In the genomic region with DNA sequence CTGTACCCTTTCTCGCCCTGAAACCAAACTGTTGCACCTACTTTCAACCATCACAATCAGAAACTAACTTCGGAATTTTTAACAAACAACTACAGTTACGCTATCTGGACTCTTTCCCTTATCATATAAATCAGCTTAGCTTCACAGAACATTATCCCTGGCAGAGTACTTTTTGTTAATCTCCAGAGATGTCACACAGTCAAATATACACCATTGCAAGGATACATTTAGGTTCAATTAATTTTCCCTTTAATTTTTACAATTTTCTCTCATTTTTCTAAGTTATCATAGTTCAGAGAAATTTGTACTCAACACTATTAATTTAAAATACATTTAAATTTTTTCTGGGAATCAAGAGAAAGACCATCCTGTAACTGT, we compare ENCODE assay signal across 8 mouse cellular contexts. TPM values are rescaled to one million over a fixed set of nuclear protein-coding genes. Genes with fewer than 3 reads are reported as not detected.
DNase-seq lines count a peak whose midpoint lies in the region; ATAC-seq lines count a peak whose summit lies in the region.

No protein-coding gene starts in this region.

- H3K4me1 ChIP-seq in heart, embryonic 16.5 days (ENCODE audit: control insufficient read depth, insufficient read depth, low read length), result peaks cover 12% of the 10 kb centered on the region
- H3K4me1 ChIP-seq in embryonic facial prominence, embryonic 12.5 days, result peaks cover 13% of the 10 kb centered on the region
- H3K4me1 ChIP-seq in intestine, embryonic 16.5 days (ENCODE audit: control insufficient read depth, insufficient read depth, low read length), result peaks cover 7% of the 10 kb centered on the region; the same call in 1 of the 2 replicates
- H3K4me1 ChIP-seq in midbrain, embryonic 16.5 days (ENCODE audit: control insufficient read depth, insufficient read depth, low read length), result peaks cover 13% of the 10 kb centered on the region

- H3K36me3 ChIP-seq in heart, embryonic 16.5 days (ENCODE audit: control insufficient read depth, insufficient read depth), result no peaks in the 10 kb centered on the region
- no peaks in the 10 kb centered on the region for H3K36me3 ChIP-seq in embryonic facial prominence, embryonic 12.5 days
- no peaks in the 10 kb centered on the region for H3K36me3 ChIP-seq in intestine, embryonic 16.5 days (ENCODE audit: control insufficient read depth, insufficient read depth, low read length)
- H3K36me3 ChIP-seq in midbrain, embryonic 16.5 days (ENCODE audit: control insufficient read depth, insufficient read depth, low read length), result no peaks in the 10 kb centered on the region

- no peak overlapping the region; the same call in 1 of the 2 replicates for H3K9ac ChIP-seq in heart, embryonic 16.5 days (ENCODE audit: low read length)
- no peak overlapping the region for H3K9ac ChIP-seq in embryonic facial prominence, embryonic 12.5 days
- H3K9ac ChIP-seq in intestine, embryonic 16.5 days (ENCODE audit: low read depth, low read length), result no peak overlapping the region
- peak overlapping the region; percentile 82; the same call in 1 of the 2 replicates for H3K9ac ChIP-seq in midbrain, embryonic 16.5 days (ENCODE audit: low read depth, low read length)

- peak overlapping the region; percentile 93; the same call in 1 of the 2 replicates for H3K4me2 ChIP-seq in heart, embryonic 16.5 days (ENCODE audit: low read depth, low read length)
- peak overlapping the region; percentile 80 for H3K4me2 ChIP-seq in embryonic facial prominence, embryonic 12.5 days (replicated peaks)
- H3K4me2 ChIP-seq in intestine, embryonic 16.5 days (ENCODE audit: low read depth, low read length), result no peak overlapping the region
- H3K4me2 ChIP-seq in midbrain, embryonic 16.5 days (ENCODE audit: low read length), result peak overlapping the region; percentile 42

- peaks cover 8% of the 10 kb centered on the region for H3K27me3 ChIP-seq in heart, embryonic 16.5 days (ENCODE audit: control insufficient read depth, insufficient read depth, low read length)
- no peaks in the 10 kb centered on the region for H3K27me3 ChIP-seq in embryonic facial prominence, embryonic 12.5 days
- H3K27me3 ChIP-seq in intestine, embryonic 16.5 days (replicated peaks; ENCODE audit: control insufficient read depth, insufficient read depth, low read length), result peaks cover 8% of the 10 kb centered on the region; the same call in 1 of the 2 replicates
- H3K27me3 ChIP-seq in midbrain, embryonic 16.5 days (ENCODE audit: control insufficient read depth, insufficient read depth, low read depth, low read length), result no peaks in the 10 kb centered on the region

- H3K27ac ChIP-seq in heart, embryonic 16.5 days (ENCODE audit: low read length), result no peak overlapping the region
- H3K27ac ChIP-seq in embryonic facial prominence, embryonic 12.5 days, result no peak overlapping the region
- no peak overlapping the region for H3K27ac ChIP-seq in intestine, embryonic 16.5 days (ENCODE audit: low read length)
- H3K27ac ChIP-seq in midbrain, embryonic 16.5 days (ENCODE audit: low read length), result no peak overlapping the region

- DNase-seq in heart, postnatal 25 days (ENCODE audit: low spot score), result no peak
- no peak for DNase-seq in gastrocnemius, adult 18-20 months (ENCODE audit: low spot score)
- DNase-seq in thymus, postnatal 14 days, result no peak
- DNase-seq in cerebellum, postnatal 14 days, result no peak

- peak; percentile 2; the same call in 1 of the 2 replicates for ATAC-seq in heart, embryonic 16.5 days (replicated peaks; ENCODE audit: extremely low read depth, insufficient read depth, low FRiP score)
- no peak for ATAC-seq in embryonic facial prominence, embryonic 12.5 days (ENCODE audit: insufficient number of reproducible peaks, insufficient read depth, low FRiP score, low TSS enrichment)
- peak; percentile 69; the same call in 1 of the 2 replicates for ATAC-seq in intestine, embryonic 16.5 days
- no peak for ATAC-seq in midbrain, embryonic 16.5 days

- intact Hi-C loops in heart, postnatal 25 days (cut with DNase I), result no loop called here

- WGBS in heart, embryonic 16.5 days, result under 1% methylated on average over 3 of the region's 3 CpGs
- WGBS in embryonic facial prominence, embryonic 12.5 days, result 3% methylated on average over 3 of the region's 3 CpGs
- 0% methylated on average over 3 of the region's 3 CpGs for WGBS in intestine, embryonic 16.5 days
- 0% methylated on average over 3 of the region's 3 CpGs for WGBS in midbrain, embryonic 16.5 days

- no peaks in the 10 kb centered on the region for H3K9me3 ChIP-seq in heart, embryonic 16.5 days (replicated peaks; ENCODE audit: control insufficient read depth, low read length)
- H3K9me3 ChIP-seq in embryonic facial prominence, embryonic 12.5 days, result no peaks in the 10 kb centered on the region
- no peaks in the 10 kb centered on the region for H3K9me3 ChIP-seq in intestine, embryonic 16.5 days (ENCODE audit: control insufficient read depth, low read length)
- H3K9me3 ChIP-seq in midbrain, embryonic 16.5 days (replicated peaks; ENCODE audit: control insufficient read depth, low read length, poor library complexity, severe bottlenecking), result no peaks in the 10 kb centered on the region

- peak overlapping the region; percentile 98 for H3K4me3 ChIP-seq in heart, embryonic 16.5 days (ENCODE audit: low read length)
- peak overlapping the region; percentile 96 for H3K4me3 ChIP-seq in embryonic facial prominence, embryonic 12.5 days
- H3K4me3 ChIP-seq in intestine, embryonic 16.5 days (ENCODE audit: low read length), result peak overlapping the region; percentile 76; the same call in 1 of the 2 replicates
- peak overlapping the region; percentile 78 for H3K4me3 ChIP-seq in midbrain, embryonic 16.5 days (ENCODE audit: low read depth, low read length)

RNA-seq across cellular contexts. Expression of a gene that starts 21.3 kb away (rescaled TPM):
- polyA plus RNA-seq in heart, embryonic 16.5 days (2015; fragmentation: Nextera tagmentation; extraction: Ambion mirVana), result 72.3 and 81.9 TPM in 2 replicates
- 10 to 100 TPM; 20.0 to 20.8 TPM for total RNA-seq in heart, postnatal 25 days (2021)
- polyA plus RNA-seq in embryonic facial prominence, embryonic 12.5 days (2016; fragmentation: Nextera tagmentation; extraction: Ambion mirVana), result 103 and 104 TPM in 2 replicates
- polyA plus RNA-seq in intestine, embryonic 16.5 days (2015; fragmentation: Nextera tagmentation; extraction: Ambion mirVana), result 175 and 183 TPM in 2 replicates
- 150 and 151 TPM in 2 replicates for polyA plus RNA-seq in midbrain, embryonic 16.5 days (2015; fragmentation: Nextera tagmentation; extraction: Ambion mirVana)
- 1 to 10 TPM; 5.0 to 5.7 TPM for total RNA-seq in gastrocnemius, adult 18-20 months (2021)

Comparison
In these comparisons a context has a peak if more than half of its experiments do, and no peak if none do; other contexts are left out.
1. ATAC-seq: peak in heart, embryonic 16.5 days (single experiment) and intestine, embryonic 16.5 days (single experiment); none in embryonic facial prominence, embryonic 12.5 days (single experiment) and midbrain, embryonic 16.5 days (single experiment).
2. Peak in every context shown above with its lines, with median percentiles within 50 percentile points of each other: H3K4me3 ChIP-seq.